Mouse (Mus musculus): ENCODE data around the gene Cdca5.
"Not testable (repeated sequence)": the region's sequence is repeated elsewhere in the genome, so short reads cannot be mapped to it uniquely, and the experiment has no call there.

Cdca5 gene

GRCm38 (mm10) chr19:6084478-6085248, at the start of gene Cdca5, which contains the start of gene Zfpl1:
Gene Cdca5, plus strand, starts transcription at chr19:6084983.
Gene Zfpl1, minus strand, starts transcription at chr19:6084956.
- DNase-seq, result peak; percentile 96

- no peak for DNase-seq
Observed at GRCm38 (mm10) chr19:6035966-6036585, 48.7 kb upstream of the Cdca5 start.

- no peak for DNase-seq
Observed at GRCm38 (mm10) chr19:6037695-6038094, 47.1 kb upstream of the Cdca5 start.

GRCm38 (mm10) chr19:6038326-6038725, 46.5 kb upstream of the Cdca5 start:
- DNase-seq, result no peak

- no peak for DNase-seq
Observed at GRCm38 (mm10) chr19:6040002-6040401, 44.8 kb upstream of the Cdca5 start.

- no peak for DNase-seq
Observed at GRCm38 (mm10) chr19:6042293-6042692, 42.5 kb upstream of the Cdca5 start.

- DNase-seq, result not testable (repeated sequence)
Observed at GRCm38 (mm10) chr19:6044102-6044501, 40.7 kb upstream of the Cdca5 start.

- no peak for DNase-seq
Observed at GRCm38 (mm10) chr19:6045366-6046293, 39.2 kb upstream of the Cdca5 start.

- DNase-seq, result peak; percentile 91
Observed at GRCm38 (mm10) chr19:6046294-6047153, 38.3 kb upstream of the Cdca5 start, which contains the start of gene Syvn1. Gene Syvn1, plus strand, starts transcription at chr19:6046576.

- no peak for DNase-seq
Observed at GRCm38 (mm10) chr19:6047154-6047898, 37.5 kb upstream of the Cdca5 start.

- DNase-seq, result no peak
Observed at GRCm38 (mm10) chr19:6047899-6048166, 37.0 kb upstream of the Cdca5 start.

- no peak for DNase-seq
Observed at GRCm38 (mm10) chr19:6048681-6049410, 35.9 kb upstream of the Cdca5 start.

GRCm38 (mm10) chr19:6052516-6052915, 32.3 kb upstream of the Cdca5 start:
- no peak for DNase-seq

- DNase-seq, result no peak
Observed at GRCm38 (mm10) chr19:6054296-6054695, 30.5 kb upstream of the Cdca5 start.

- DNase-seq, result no peak
Observed at GRCm38 (mm10) chr19:6056696-6057095, 28.1 kb upstream of the Cdca5 start.

GRCm38 (mm10) chr19:6057313-6058096, 27.3 kb upstream of the Cdca5 start, which contains the start of the genes Mrpl49 and Fau:
Gene Mrpl49, minus strand, starts transcription at chr19:6057785.
Gene Fau, plus strand, starts transcription at chr19:6057844.
- DNase-seq, result peak; percentile 99

- DNase-seq, result no peak
Observed at GRCm38 (mm10) chr19:6058513-6058912, 26.3 kb upstream of the Cdca5 start.

GRCm38 (mm10) chr19:6058966-6059365, 25.8 kb upstream of the Cdca5 start:
- no peak for DNase-seq

- DNase-seq, result peak; percentile 93
Observed at GRCm38 (mm10) chr19:6061021-6061533, 23.7 kb upstream of the Cdca5 start, which contains the start of gene Znhit2. Gene Znhit2, plus strand, starts transcription at chr19:6061192.
